Comparison of ENCODE assay signal across 8 mouse cellular contexts in the genomic region with DNA sequence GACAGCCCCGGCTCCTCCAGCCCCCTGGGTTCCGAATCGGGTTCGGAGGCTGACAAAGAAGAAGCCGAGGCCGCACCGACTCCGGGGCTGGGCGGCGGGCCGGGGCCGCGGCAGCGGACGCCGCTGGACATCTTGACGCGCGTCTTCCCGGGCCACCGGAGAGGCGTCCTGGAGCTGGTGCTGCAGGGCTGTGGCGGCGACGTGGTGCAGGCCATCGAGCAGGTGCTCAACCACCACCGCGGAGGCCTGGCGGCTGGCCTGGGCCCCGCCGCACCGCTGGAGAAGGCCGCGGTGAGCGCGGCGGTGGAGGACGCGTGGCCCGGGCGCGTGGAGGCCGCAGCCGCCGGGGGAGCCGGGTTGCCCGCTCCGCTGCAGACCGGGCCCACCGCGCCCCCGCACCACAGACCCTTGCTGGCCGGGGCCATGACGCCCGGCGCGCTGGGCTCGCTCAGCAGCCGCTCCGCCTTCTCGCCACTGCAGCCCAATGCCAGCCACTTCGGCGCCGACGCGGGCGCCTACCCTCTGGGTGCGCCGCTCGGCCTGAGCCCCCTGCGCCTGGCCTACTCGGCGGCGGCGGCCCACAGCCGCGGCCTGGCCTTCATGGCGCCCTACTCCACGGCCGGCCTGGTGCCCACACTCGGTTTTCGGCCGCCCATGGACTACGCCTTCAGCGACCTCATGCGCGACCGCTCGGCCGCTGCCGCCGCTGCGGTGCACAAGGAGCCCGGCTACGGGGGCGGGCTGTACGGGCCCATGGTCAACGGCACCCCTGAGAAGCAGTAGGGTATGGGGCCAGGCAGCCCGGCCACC. TPM values are rescaled to one million over a fixed set of nuclear protein-coding genes. Genes with fewer than 3 reads are reported as not detected.
DNase-seq lines count a peak whose midpoint lies in the region; ATAC-seq and TF ChIP-seq lines count a peak whose summit lies in the region.

No protein-coding gene starts in this region.

- H3K36me3 ChIP-seq in ES-E14 (ENCODE audit: control insufficient read depth, insufficient read depth, low read length, poor library complexity, severe bottlenecking) = no peaks in the 10 kb centered on the region
- H3K36me3 ChIP-seq in heart, embryonic 15.5 days = no peaks in the 10 kb centered on the region
- no peaks in the 10 kb centered on the region for H3K36me3 ChIP-seq in liver, embryonic 14.5 days (replicated peaks; ENCODE audit: control insufficient read depth, insufficient read depth, low read depth)

- TF ChIP-seq EP300 in liver, embryonic 14.5 days (IDR thresholded peaks at IDR 0.05; ENCODE audit: low read depth) = no peak

- no peak overlapping the region for H3K27ac ChIP-seq in gastrocnemius, adult 2 months
- H3K27ac ChIP-seq in ES-E14 (ENCODE audit: insufficient read depth, low read depth, low read length, poor library complexity, severe bottlenecking) = no peak overlapping the region
- no peak overlapping the region for H3K27ac ChIP-seq in heart, embryonic 15.5 days
- H3K27ac ChIP-seq in liver, embryonic 14.5 days = no peak overlapping the region

- no peak; the same call in 1 of the 2 replicates for ATAC-seq in heart, embryonic 15.5 days (replicated peaks; ENCODE audit: insufficient number of reproducible peaks, insufficient read depth, low FRiP score, low read depth)
- ATAC-seq in liver, embryonic 14.5 days (ENCODE audit: insufficient read depth) = no peak

- WGBS in heart, embryonic 15.5 days = 2% methylated on average over 78 of the region's 99 CpGs
- whole genome bisulfite sequencing in liver, embryonic 14.5 days (ENCODE audit: insufficient replicate concordance) = 2% methylated on average over 89 of the region's 99 CpGs

- no peak for TF ChIP-seq CTCF in gastrocnemius, adult 2 months (IDR thresholded peaks at IDR 0.05)
- TF ChIP-seq CTCF in liver, embryonic 14.5 days (IDR thresholded peaks at IDR 0.05; ENCODE audit: low read depth) = no peak

- peaks cover 97% of the 10 kb centered on the region for H3K27me3 ChIP-seq in heart, embryonic 15.5 days
- peaks cover 100% of the 10 kb centered on the region for H3K27me3 ChIP-seq in liver, embryonic 14.5 days (ENCODE audit: control insufficient read depth, insufficient read depth, low read length)

- peaks cover 0 to 12% of the 10 kb centered on the region in 2 experiments; a peak in 1 of 4 replicates for H3K4me1 ChIP-seq in ES-E14 (ENCODE audit: control insufficient read depth in 2 of 2, insufficient read depth in 2 of 2, low read length in 2 of 2, poor library complexity in 1 of 2)
- peaks cover 49% of the 10 kb centered on the region for H3K4me1 ChIP-seq in heart, embryonic 15.5 days (replicated peaks)
- H3K4me1 ChIP-seq in liver, embryonic 14.5 days (replicated peaks; ENCODE audit: control insufficient read depth in 2 of 2, insufficient read depth in 2 of 2, low read length in 1 of 2) = no peaks in the 10 kb centered on the region

- in situ Hi-C loops in ES-E14 (cut with MboI; ENCODE audit: low sequenced_read_pairs in 2 of 2, unreplicated experiment in 2 of 2) = loop anchor here in 1 of 2 experiments (5.0 kb wide), 1 partner anchor 325 kb away; no protein-coding TSS in a partner anchor

- H3K4me3 ChIP-seq in gastrocnemius, adult 2 months = peak overlapping the region; percentile 70
- H3K4me3 ChIP-seq in ES-E14 (ENCODE audit: insufficient read depth in 1 of 2, low read depth in 1 of 2, low read length in 2 of 2, poor library complexity in 1 of 2, severe bottlenecking in 1 of 2) = peak overlapping the region in 1 of 2 experiments; percentile 52; a peak in 3 of 4 replicates
- peak overlapping the region; percentile 48 for H3K4me3 ChIP-seq in heart, embryonic 15.5 days
- 0 out of 4 replicates have a peak overlapping the region, but pooled peaks of 1 of the 2 experiments have one; percentile 14 for H3K4me3 ChIP-seq in liver, embryonic 14.5 days (ENCODE audit: insufficient read depth in 1 of 2, low read depth in 2 of 2, low read length in 2 of 2)

- no peaks in the 10 kb centered on the region for H3K9me3 ChIP-seq in ES-E14 (ENCODE audit: control insufficient read depth, insufficient read depth, low read depth, low read length)
- no peaks in the 10 kb centered on the region for H3K9me3 ChIP-seq in heart, embryonic 15.5 days (replicated peaks)
- H3K9me3 ChIP-seq in liver, embryonic 14.5 days (ENCODE audit: control insufficient read depth, low read length) = no peaks in the 10 kb centered on the region

- intact Hi-C loops in gastrocnemius, adult 2 months (cut with DNase I) = no loop called here

- H3K9ac ChIP-seq in ES-E14 (ENCODE audit: insufficient read depth, low read depth, low read length, poor library complexity, severe bottlenecking) = peak overlapping the region; percentile 42
- H3K9ac ChIP-seq in heart, embryonic 15.5 days = peak overlapping the region; percentile 26; the same call in 1 of the 2 replicates
- H3K9ac ChIP-seq in liver, embryonic 14.5 days (replicated peaks) = no peak overlapping the region

- no peak for DNase-seq in gastrocnemius, adult 2 months
- DNase-seq in gastrocnemius, adult 8-10 months (ENCODE audit: low spot score in 2 of 2) = no peak
- DNase-seq in ES-E14 (ENCODE audit: low read depth, low spot score) = no peak
- no peak for DNase-seq in liver, embryonic 14.5 days (ENCODE audit: low read depth in 3 of 3, low spot score in 3 of 3)
- DNase-seq in testis, postnatal 14 days (ENCODE audit: low spot score) = peak; percentile 46
- no peak for DNase-seq in spleen, adult 18-20 months
- DNase-seq in spleen, postnatal 10 days (ENCODE audit: low spot score in 2 of 2) = no peak

- peak overlapping the region; percentile 81 for H3K4me2 ChIP-seq in heart, embryonic 15.5 days
- peak overlapping the region; percentile 33; the same call in 1 of the 2 replicates for H3K4me2 ChIP-seq in liver, embryonic 14.5 days (ENCODE audit: low read depth)

TF ChIP-seq in ES-E14, 5 proteins besides CTCF, POLR2A, EP300 and RAD21:
- TF ChIP-seq HCFC1 (IDR thresholded peaks at IDR 0.05; ENCODE audit: borderline replicate concordance, insufficient read depth, low read length) = no peak
- no peak for TF ChIP-seq CHD2 (IDR thresholded peaks at IDR 0.05; ENCODE audit: low read depth, low read length)
- no peak for TF ChIP-seq MAFK (IDR thresholded peaks at IDR 0.05; ENCODE audit: insufficient read depth, low read depth, low read length)
- TF ChIP-seq ZC3H11A (IDR thresholded peaks at IDR 0.05; ENCODE audit: borderline replicate concordance, low read depth, low read length) = no peak

RNA-seq across cellular contexts. Expression of gene Dmrta2, which starts 4.2 kb away (rescaled TPM):
- total RNA-seq in gastrocnemius, adult 2 months (2021) = under 1 TPM in 1 of 2 experiments, not detected in 1; 0.08 TPM
- total RNA-seq in gastrocnemius, adult 8-10 months (2022) = under 1 TPM in 1 of 4 experiments, not detected in 3; 0.15 TPM
- total RNA-seq in ES-E14 (2012; rRNA removed) = 1.2 and 1.9 TPM in 2 replicates
- 0.09 TPM in 1 of 2 replicates, not detected in the other for polyA plus RNA-seq in heart, embryonic 15.5 days (2015; fragmentation: Nextera tagmentation; extraction: Ambion mirVana)
- 0.04 and 0.05 TPM in 2 replicates for polyA plus RNA-seq in liver, embryonic 14.5 days (2012; rRNA removed)
- polyA plus RNA-seq in liver, embryonic 14.5 days (2014; fragmentation: Nextera tagmentation; extraction: Ambion mirVana) = not detected in 2 replicates
